Comparison of ENCODE assay signal across 1 mouse cellular context in the genomic region with DNA sequence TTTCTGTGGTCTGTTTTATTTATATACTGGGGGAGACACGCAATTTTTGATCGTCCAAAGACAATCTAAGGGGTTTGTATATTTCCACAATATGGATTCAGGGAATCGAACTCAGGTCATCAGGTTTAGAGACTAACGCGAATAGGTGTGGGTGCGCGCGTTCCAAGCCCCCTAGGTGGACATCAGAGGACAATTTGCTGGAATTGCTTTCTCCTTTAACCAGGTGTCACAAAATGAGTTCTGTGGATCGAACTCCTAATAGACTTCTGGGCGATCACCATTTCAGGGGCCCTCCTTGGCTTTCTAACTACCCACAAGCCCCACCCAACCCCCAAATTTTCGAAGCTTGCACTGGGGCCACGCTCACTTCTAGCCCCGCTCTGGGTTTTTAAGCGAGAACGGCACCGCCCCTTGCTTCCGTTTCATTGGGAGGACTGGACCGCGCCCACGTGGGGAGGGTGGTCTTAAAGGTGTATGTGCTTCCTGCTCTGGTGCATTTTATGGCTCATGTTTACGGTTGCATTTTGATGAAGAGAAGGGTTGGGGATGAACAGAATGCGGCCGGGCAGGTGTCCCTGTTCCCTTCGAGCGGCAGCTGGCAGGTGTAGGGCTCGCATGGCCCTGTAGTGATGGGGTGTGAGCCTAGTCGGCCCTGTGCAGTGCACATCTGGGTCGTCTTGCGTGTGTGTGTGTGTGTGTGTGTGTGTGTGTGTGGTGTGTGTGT.
TF ChIP-seq lines count a peak whose summit lies in the region.

No protein-coding gene starts in this region.

TF ChIP-seq in C2C12, 6 proteins besides CTCF, POLR2A, EP300 and RAD21:
- peak; percentile 63 for TF ChIP-seq MAX (IDR thresholded peaks at IDR 0.05)
- no peak for TF ChIP-seq FOSL1 (IDR thresholded peaks at IDR 0.05; ENCODE audit: insufficient read depth, low read length, poor library complexity, severe bottlenecking)
- peak; percentile 67 for TF ChIP-seq USF1 (IDR thresholded peaks at IDR 0.05; ENCODE audit: low read depth)
